Mouse (Mus musculus): ENCODE measurements around the gene Desi2.

- TF ChIP-seq EP300 (IDR thresholded peaks at IDR 0.05; ENCODE audit: insufficient read depth, low read depth, low read length) (no peak), POLR2A (IDR thresholded peaks at IDR 0.05; ENCODE audit: insufficient read depth, low read length) (no peak), CTCF (IDR thresholded peaks at IDR 0.05; ENCODE audit: low read depth, low read length) (no peak)
Measured at GRCm38 (mm10) chr1:178219166-178220077, 32.2 kb downstream of the Desi2 start.

Measured in ES-Bruce4 (cell line).